Mouse (Mus musculus) kidney, embryonic 15.5 days (tissue): ENCODE data around the gene Cdhr1. TPM values are rescaled to one million over a fixed set of nuclear protein-coding genes. Genes with fewer than 3 reads are reported as not detected.
"Not testable (repeated sequence)": the region's sequence is repeated elsewhere in the genome, so short reads cannot be mapped to it uniquely, and the experiment has no call there.

Experiments used
- ATAC-seq: fragments of 200-750 bp; cut with Nextera tagmentation; replicated peaks from 2 replicates; pipeline ENCODE4 v1.8.0; 2017; ENCODE audit warnings: moderate TSS enrichment; ENCODE audit not compliant: low FRiP score
- H3K27ac ChIP-seq: fragments of 300-500 bp; sonication (generic); 2 replicates; pipeline ENCODE4 v1.5.1; 2015; ENCODE audit warnings: mild to moderate bottlenecking, inconsistent platforms
- H3K27me3 ChIP-seq: fragments of 300-500 bp; sonication (generic); 2 replicates; pipeline ENCODE4 v1.6.1; 2015; ENCODE audit warnings: inconsistent platforms
- H3K36me3 ChIP-seq: fragments of 300-500 bp; sonication (generic); 2 replicates; pipeline ENCODE4 v1.6.1; 2015; ENCODE audit warnings: inconsistent platforms
- H3K4me1 ChIP-seq: fragments of 300-500 bp; sonication (generic); 2 replicates; pipeline ENCODE4 v1.6.1; 2015; ENCODE audit warnings: inconsistent platforms
- H3K4me2 ChIP-seq: fragments of 300-500 bp; sonication (generic); 2 replicates; pipeline ENCODE4 v1.6.1; 2015; ENCODE audit warnings: moderate library complexity, mild to moderate bottlenecking, inconsistent platforms
- H3K4me3 ChIP-seq: fragments of 300-500 bp; sonication (generic); replicated peaks from 2 replicates; pipeline ENCODE4 v1.5.1; 2015; ENCODE audit warnings: mild to moderate bottlenecking, inconsistent platforms
- H3K9ac ChIP-seq: fragments of 300-500 bp; sonication (generic); 2 replicates; pipeline ENCODE4 v1.6.1; 2015; ENCODE audit warnings: mild to moderate bottlenecking, inconsistent platforms
- H3K9me3 ChIP-seq: fragments of 300-500 bp; sonication (generic); replicated peaks from 2 replicates; pipeline ENCODE4 v1.6.1; 2016; ENCODE audit warnings: inconsistent platforms
- WGBS: fragments of 180-500 bp; shearing (Covaris S2); methylation state at CpG from one replicate; pipeline ENCODE4 v1.1.7; 2015; ENCODE audit warnings: mixed read lengths; 5-methylcytosine and 5-hydroxymethylcytosine counted together
- polyA plus RNA-seq: library from polyadenylated mRNA; unstranded; fragments of >200 nt; fragmentation: Nextera tagmentation; extraction: Ambion mirVana; gene quantifications from 2 replicates; pipeline ENCODE4 v1.2.1, GENCODE M21; 2015

Cdhr1 gene
- polyA plus RNA-seq: 2.7 and 3.1 TPM in 2 replicates

DNA sequence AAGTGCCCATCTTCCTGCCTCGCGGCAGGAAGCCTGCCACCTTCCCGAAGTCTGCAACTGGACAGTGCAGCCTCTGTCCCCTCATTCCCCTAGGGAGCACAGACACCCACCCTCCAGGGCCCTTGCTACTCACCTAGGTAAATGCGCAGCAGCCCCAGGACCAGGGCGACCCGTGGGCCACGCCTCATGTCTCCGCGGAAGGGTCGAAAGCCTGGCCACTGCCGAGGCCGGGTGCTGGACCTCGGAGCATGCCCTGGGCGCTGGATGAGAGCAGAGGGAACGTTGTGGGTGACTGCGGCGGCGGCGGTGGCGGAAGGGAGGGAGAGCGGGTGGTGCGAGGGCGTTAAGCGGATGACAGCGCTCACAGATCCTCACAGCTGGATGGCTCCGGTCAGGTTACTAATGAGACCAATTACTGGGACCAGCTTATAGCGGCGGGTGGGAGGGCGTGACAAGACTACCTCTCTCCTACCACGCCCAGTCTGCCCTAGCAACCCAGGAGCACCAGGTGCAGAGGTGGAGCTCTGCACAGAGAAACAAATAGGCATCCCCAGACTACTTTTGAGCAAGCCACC is at the start of gene Cdhr1:
TSS of gene Cdhr1 (minus strand) at position 392 of the 575 bp plus-strand sequence.
- peaks cover 16% of the 10 kb centered on the region for H3K4me1 ChIP-seq
- no peak within 1 kb of the TSS for H3K9ac ChIP-seq
- peaks cover 43% of the 10 kb centered on the region for H3K27me3 ChIP-seq
- H3K9me3 ChIP-seq: no peaks in the 10 kb centered on the region
- no peaks in the 10 kb centered on the region for H3K36me3 ChIP-seq
- peak within 1 kb of the TSS; percentile 61 for H3K4me2 ChIP-seq
- no peak within 1 kb of the TSS for H3K27ac ChIP-seq
- peak within 1 kb of the TSS; percentile 26 for H3K4me3 ChIP-seq
- ATAC-seq: peak; percentile 92
- WGBS: 0% methylated on average over 30 of the region's 30 CpGs

DNA sequence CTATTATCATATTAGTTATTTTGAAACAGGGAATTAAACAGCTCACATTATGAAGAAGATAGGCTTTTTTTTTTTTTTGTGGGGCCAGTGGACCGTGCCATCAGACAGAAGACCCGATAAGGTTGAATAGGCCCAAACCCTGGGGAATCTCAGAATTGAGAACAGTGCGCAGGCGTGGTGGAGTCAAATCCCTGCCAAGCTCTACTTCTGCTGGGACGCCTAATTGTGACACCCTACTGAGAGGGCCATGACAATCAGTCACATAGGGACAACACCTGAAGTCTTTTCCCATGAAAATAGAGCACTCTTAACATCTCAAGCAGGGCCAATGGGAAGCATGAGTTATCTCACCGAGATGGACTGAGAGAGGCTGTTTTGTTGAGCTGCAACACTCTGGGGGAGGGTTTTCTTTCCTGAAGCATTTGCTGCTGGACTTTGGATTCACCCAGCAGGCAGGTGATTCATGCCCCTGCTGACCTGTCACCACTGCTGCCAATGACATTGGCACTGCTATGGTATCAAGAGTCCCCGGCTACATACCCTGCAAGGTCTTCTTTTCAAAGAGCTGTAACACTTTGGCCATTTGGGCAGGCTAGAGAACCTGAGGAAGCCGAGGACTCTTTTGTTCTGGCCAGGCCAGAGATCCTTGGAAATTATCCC is 41.0 kb upstream of the Cdhr1 start:
- WGBS: 69% methylated on average over 8 of the region's 8 CpGs
- Histone ChIP-seq H3K4me3 (no peak overlapping the region), H3K4me1 (peaks cover 1% of the 10 kb centered on the region), H3K36me3 (no peaks in the 10 kb centered on the region), H3K4me2 (no peak overlapping the region), H3K27ac (no peak overlapping the region), H3K9ac (no peak overlapping the region), H3K27me3 (no peaks in the 10 kb centered on the region), H3K9me3 (no peaks in the 10 kb centered on the region)
- no peak for ATAC-seq

DNA sequence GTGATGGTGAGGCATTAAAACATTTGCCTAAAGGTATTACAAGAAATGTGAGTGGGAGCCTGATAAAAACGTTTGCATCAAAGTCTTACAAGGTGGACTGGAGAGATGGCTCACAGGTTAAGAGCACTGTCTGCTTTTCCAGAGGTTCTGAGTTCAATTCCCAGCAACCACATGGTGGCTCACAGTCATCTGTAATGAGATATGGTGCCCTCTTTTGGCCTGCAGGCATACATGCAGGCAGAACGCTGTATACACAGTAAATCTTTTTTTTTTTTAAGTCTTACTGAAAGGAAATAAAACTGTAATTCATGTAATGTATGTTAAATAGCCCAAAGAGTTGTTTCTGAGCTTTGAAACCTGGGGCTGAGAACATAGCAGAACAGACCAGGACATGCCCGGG is 39.4 kb upstream of the Cdhr1 start:
- not testable (repeated sequence) for H3K9ac ChIP-seq, H3K9me3 ChIP-seq, H3K4me3 ChIP-seq, H3K27me3 ChIP-seq, H3K4me1 ChIP-seq, H3K36me3 ChIP-seq, ATAC-seq, H3K27ac ChIP-seq, H3K4me2 ChIP-seq
- 80% methylated on average over 2 of the region's 3 CpGs for WGBS

DNA sequence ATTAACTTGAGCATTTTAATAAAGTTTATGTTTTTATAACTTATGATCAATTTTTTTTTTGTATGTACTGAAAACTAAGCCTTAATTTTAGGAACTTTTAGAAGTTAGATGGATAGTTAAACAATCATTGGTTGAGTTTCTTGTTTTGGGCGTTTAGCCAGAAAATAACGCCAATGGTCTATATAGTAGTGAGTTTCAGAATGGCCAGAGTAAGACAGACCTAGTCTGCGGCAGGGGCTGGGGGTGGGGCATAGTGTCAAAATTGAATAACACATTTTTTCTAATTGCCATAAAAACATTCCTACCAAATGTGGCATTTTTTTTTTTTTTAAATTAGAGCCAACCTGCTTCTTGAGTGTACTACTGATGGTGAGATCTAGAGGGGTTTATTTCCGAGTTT is 38.0 kb upstream of the Cdhr1 start:
- Histone ChIP-seq H3K27ac (no peak overlapping the region), H3K4me3 (no peak overlapping the region), H3K36me3 (peaks cover 20% of the 10 kb centered on the region), H3K9me3 (no peaks in the 10 kb centered on the region), H3K9ac (no peak overlapping the region), H3K27me3 (no peaks in the 10 kb centered on the region), H3K4me2 (no peak overlapping the region), H3K4me1 (peaks cover 8% of the 10 kb centered on the region)
- no peak for ATAC-seq
- WGBS: 83% methylated on average over 4 of the region's 4 CpGs

DNA sequence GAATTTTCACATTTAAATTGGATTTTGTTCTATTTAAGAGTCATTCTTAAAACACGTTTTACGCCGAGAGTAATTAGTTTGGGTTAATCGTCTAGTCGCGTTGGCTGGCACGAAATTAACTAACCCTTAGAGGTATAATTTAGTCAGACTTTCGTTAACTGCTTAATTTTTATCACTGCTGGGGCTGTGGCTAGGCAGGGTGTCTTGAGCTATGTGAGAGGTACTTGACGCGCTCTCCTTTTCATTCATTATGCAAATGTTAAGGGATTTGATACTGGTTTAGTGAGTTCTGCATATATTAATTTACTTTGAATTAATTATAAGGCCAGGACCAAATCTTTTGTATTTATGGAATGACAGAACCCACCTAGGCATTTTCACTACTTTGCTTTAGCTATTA is 37.5 kb upstream of the Cdhr1 start:
- Histone ChIP-seq H3K4me3 (peak overlapping the region; percentile 96), H3K27ac (0 out of 2 replicates have a peak overlapping the region, but pooled peaks have one; percentile 7), H3K9me3 (no peaks in the 10 kb centered on the region), H3K9ac (peak overlapping the region; percentile 21; the same call in 1 of the 2 replicates), H3K4me2 (peak overlapping the region; percentile 61), H3K4me1 (peaks cover 8% of the 10 kb centered on the region), H3K27me3 (no peaks in the 10 kb centered on the region), H3K36me3 (peaks cover 24% of the 10 kb centered on the region)
- 0 out of 2 replicates have a peak, but pooled peaks have one; percentile 37 for ATAC-seq
- 3% methylated on average over 10 of the region's 10 CpGs for WGBS

DNA sequence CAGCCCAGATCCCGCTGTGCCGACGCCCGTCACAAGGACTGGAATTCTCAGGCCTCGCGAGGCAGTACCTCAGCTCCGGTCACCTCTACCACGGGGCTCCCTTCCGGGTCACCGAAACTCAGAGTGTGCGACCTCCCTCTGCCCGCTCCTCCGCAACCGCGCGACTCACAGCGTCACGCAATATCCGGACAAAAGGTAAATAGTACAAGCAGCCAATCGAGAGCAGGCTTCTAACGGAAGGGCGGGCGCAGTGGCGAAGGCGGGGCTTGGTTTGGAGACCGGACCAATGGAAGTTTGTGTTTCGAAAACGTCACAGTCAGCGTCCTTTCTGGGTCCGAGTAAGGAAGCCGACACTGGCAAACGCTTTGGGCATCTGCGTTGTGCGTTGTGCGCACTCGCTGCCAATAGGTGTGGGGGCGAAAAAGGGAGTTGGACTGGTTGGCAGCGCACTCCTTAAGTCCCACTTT is 37.0 kb upstream of the Cdhr1 start, which contains the start of gene Ghitm:
TSS of gene Ghitm (minus strand) at position 146 of the 467 bp plus-strand sequence.
- under 1% methylated on average over 38 of the region's 38 CpGs for WGBS
- no peaks in the 10 kb centered on the region for H3K27me3 ChIP-seq

DNA sequence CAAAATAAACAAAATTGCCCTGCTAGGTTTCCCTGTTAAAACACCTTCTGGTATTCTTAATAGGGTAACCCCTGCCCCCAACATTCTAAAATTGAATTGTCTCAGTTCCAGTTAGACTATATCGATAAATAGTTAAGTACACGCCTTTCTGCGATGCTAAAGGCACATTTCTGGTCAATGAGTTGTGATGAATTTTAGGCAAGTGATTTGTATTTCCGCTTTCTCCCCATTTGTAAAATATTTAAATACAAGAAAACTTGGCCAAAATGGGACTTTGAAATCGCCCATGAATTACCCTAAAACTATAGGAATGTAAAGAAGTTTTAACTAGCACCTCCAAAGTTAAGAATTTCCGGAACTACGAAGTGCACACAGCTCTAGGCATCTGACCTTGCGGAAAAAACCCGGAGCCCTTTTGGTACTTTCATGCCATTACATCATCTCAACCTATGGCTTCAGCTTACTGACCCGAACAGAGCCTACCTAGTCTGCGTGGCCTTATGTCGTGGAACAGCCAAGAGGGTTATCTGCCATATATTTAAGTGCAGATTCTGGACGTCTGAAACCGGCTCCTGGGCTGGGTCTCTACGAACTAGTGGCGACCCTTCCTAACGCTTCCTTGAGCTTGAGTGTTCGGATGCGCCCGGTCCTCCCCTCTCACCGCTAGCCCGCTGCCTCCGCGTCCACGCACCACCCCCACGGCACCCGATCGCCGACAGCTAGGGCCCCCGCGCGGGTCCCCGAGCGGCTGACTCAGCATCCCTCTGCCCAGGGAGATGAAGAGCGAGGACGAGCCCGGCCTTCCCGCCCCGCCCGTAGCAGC is 36.4 kb upstream of the Cdhr1 start:
- Histone ChIP-seq H3K4me3 (peak overlapping the region; percentile 96), H3K36me3 (peaks cover 34% of the 10 kb centered on the region), H3K27ac (peak overlapping the region; percentile 92), H3K4me2 (peak overlapping the region; percentile 56), H3K9ac (peak overlapping the region; percentile 90), H3K27me3 (no peaks in the 10 kb centered on the region), H3K4me1 (peaks cover 8% of the 10 kb centered on the region), H3K9me3 (no peaks in the 10 kb centered on the region)
- WGBS: 2% methylated on average over 40 of the region's 40 CpGs
- peak; percentile 10; the same call in 1 of the 2 replicates for ATAC-seq

More for the DNA sequence above, 37.0 kb upstream of the Cdhr1 start, which contains the start of gene Ghitm:
- H3K9me3 ChIP-seq: no peaks in the 10 kb centered on the region
- peak within 1 kb of the TSS; percentile 92 for H3K27ac ChIP-seq
- peaks cover 29% of the 10 kb centered on the region for H3K36me3 ChIP-seq
- peak; percentile 99 for ATAC-seq
- peak within 1 kb of the TSS; percentile 96 for H3K4me3 ChIP-seq
- H3K4me2 ChIP-seq: peak within 1 kb of the TSS; percentile 61
- peak within 1 kb of the TSS; percentile 90 for H3K9ac ChIP-seq
- H3K4me1 ChIP-seq: peaks cover 8% of the 10 kb centered on the region

DNA sequence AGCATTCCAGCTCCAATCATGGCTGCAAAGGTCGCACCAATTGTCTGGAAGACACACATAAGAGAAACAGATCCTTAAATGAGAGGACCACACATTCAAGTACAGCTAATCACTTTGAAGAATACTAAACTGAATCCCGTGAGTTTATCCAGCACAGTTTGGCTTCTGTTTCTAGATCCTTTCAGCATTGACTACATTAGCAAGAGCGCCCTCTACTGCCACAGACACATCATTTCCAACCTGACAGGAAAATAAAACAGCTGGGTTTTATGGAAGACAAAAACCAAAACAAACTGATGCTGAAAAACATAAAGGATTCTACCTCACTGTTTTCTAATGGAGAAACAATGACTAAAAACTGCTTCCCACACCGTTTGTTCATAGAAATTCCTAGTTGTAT is 29.5 kb upstream of the Cdhr1 start:
- no peaks in the 10 kb centered on the region for H3K27me3 ChIP-seq
- no peak overlapping the region for H3K4me3 ChIP-seq
- no peaks in the 10 kb centered on the region for H3K4me1 ChIP-seq
- no peaks in the 10 kb centered on the region for H3K9me3 ChIP-seq
- ATAC-seq: no peak
- no peak overlapping the region for H3K27ac ChIP-seq
- peaks cover 90% of the 10 kb centered on the region for H3K36me3 ChIP-seq
- WGBS: 47% methylated on average over 4 of the region's 4 CpGs
- H3K9ac ChIP-seq: no peak overlapping the region
- H3K4me2 ChIP-seq: no peak overlapping the region

DNA sequence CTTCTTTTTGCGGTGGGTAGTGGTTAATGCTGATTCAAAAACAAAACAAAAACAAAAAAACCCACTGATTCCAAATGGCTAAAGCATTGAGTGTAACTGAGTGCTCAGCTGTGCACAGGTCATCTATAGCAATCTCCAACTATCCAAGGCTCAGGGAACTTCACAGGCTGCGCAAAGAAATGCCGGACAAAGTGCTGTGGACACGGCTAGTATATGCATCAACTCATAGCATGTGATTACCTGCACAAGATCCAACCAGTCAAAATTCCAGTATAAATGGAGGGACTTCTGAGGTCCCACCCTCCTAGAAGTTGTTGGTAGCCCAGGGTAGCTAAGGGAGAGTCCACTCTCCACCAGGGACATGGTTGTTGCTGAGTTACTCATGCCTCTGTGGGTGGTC is 21.1 kb upstream of the Cdhr1 start:
- no peak overlapping the region for H3K4me3 ChIP-seq
- no peak overlapping the region for H3K4me2 ChIP-seq
- H3K9me3 ChIP-seq: no peaks in the 10 kb centered on the region
- peaks cover 50% of the 10 kb centered on the region for H3K36me3 ChIP-seq
- WGBS: 96% methylated on average over 4 of the region's 4 CpGs
- no peak overlapping the region for H3K9ac ChIP-seq
- no peaks in the 10 kb centered on the region for H3K27me3 ChIP-seq
- no peak for ATAC-seq
- no peak overlapping the region for H3K27ac ChIP-seq
- no peaks in the 10 kb centered on the region for H3K4me1 ChIP-seq

DNA sequence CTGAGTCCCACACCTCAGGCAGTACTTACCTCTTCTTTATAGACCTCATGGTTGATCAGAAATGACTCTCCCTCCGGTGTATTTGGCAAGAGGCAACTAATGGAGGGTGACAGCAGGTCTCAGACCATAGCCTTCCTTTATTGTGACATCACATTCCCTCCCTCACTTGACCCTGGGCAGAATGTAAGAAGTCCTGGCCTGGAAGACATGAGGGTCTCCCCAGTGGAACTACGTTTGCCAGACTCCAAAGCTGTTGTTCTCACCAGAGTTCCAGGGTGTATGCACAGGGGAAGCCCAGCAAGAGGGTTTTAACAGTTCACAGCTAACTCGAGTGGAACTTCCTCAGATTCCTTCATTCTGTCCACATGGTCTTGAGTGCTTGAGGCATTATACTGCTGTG is 15.8 kb upstream of the Cdhr1 start, which contains the start of gene 2610528A11Rik:
TSS of gene 2610528A11Rik (minus strand) at position 101 of the 400 bp plus-strand sequence.
- Histone ChIP-seq H3K9ac (no peak within 1 kb of the TSS), H3K4me3 (no peak within 1 kb of the TSS), H3K4me2 (no peak within 1 kb of the TSS), H3K27me3 (no peaks in the 10 kb centered on the region), H3K36me3 (peaks cover 6% of the 10 kb centered on the region; the same call in 1 of the 2 replicates), H3K4me1 (peaks cover 7% of the 10 kb centered on the region; the same call in 1 of the 2 replicates), H3K27ac (no peak within 1 kb of the TSS), H3K9me3 (no peaks in the 10 kb centered on the region)
- ATAC-seq: no peak
- WGBS: 72% methylated on average over 3 of the region's 3 CpGs

DNA sequence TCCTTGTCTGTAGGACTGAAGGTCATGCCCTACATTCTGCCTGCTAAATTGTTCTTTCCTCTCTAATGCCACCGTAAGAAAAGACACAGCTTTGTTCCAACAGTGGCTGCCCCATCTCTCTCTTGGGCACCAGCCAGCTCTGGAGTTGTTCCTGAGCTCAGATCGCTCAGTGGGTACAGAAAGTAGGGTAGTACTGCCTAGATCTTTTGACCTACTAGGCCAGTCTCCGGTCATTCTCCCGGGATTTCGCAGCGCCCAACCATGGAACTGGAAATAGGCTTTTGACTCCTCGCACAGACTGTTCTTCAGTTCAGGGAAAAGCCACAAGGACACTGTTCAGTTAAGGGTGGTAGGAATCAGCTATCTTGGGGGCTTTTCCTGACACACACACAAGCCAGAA is 14.8 kb upstream of the Cdhr1 start:
- no peak for ATAC-seq
- 90% methylated on average over 7 of the region's 7 CpGs for WGBS
- Histone ChIP-seq H3K4me3 (no peak overlapping the region), H3K27ac (no peak overlapping the region), H3K9me3 (no peaks in the 10 kb centered on the region), H3K36me3 (no peaks in the 10 kb centered on the region), H3K4me1 (peaks cover 7% of the 10 kb centered on the region; the same call in 1 of the 2 replicates), H3K27me3 (no peaks in the 10 kb centered on the region), H3K9ac (no peak overlapping the region), H3K4me2 (no peak overlapping the region)

DNA sequence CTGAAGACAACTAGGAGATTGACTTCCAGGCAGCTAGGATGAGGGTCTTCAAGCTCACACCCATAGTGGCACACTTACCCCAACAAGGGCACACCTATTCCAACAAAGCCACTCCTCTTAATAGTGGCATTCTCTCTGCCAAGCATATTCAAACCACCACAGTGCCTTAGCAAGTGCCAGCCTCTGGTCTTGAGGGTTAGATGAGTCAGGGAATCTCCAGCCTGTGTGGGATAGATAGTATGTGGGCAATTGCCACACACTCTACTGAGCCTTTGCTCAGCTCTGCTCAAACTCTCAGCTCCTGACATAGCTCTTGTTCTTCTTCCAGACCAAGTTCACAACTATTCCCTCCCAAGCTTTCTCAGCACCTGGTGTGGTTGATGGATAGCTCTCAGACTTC is 13.2 kb upstream of the Cdhr1 start:
- no peak for ATAC-seq
- H3K27ac ChIP-seq: no peak overlapping the region
- H3K36me3 ChIP-seq: no peaks in the 10 kb centered on the region
- H3K4me3 ChIP-seq: no peak overlapping the region
- peaks cover 7% of the 10 kb centered on the region; the same call in 1 of the 2 replicates for H3K4me1 ChIP-seq
- H3K4me2 ChIP-seq: no peak overlapping the region
- H3K9ac ChIP-seq: no peak overlapping the region
- H3K9me3 ChIP-seq: no peaks in the 10 kb centered on the region
- no peaks in the 10 kb centered on the region for H3K27me3 ChIP-seq
